Mouse (Mus musculus) heart, embryonic 14.5 days (tissue): ENCODE measurements around the gene Auh. TPM values are rescaled to one million over a fixed set of nuclear protein-coding genes. Genes with fewer than 3 reads are reported as not detected.

Source experiments
- ATAC-seq: fragments of 200-750 bp; cut with Nextera tagmentation; 2 replicates; pipeline ENCODE4 v1.8.0; 2017; ENCODE audit warnings: low read depth, moderate TSS enrichment; ENCODE audit not compliant: insufficient number of reproducible peaks, insufficient read depth, low FRiP score
- H3K27ac ChIP-seq, 2 experiments: fragments of 200-500 bp in 1 of 2; fragments of 300-500 bp in 1 of 2; sonication (generic) in 1 of 2; replicated peaks in 1 of 2; 2 replicates each; pipeline ENCODE4 v1.5.1; 2012 to 2014; ENCODE audit warnings: low read depth in 2 of 2, low read length in 2 of 2, control low read depth in 1 of 2, mild to moderate bottlenecking in 1 of 2, mixed read lengths in 1 of 2; ENCODE audit not compliant: control insufficient read depth in 1 of 2, insufficient read depth in 1 of 2
- H3K27me3 ChIP-seq: fragments of 300-500 bp; sonication (generic); 2 replicates; pipeline ENCODE4 v1.6.1; 2014; ENCODE audit warnings: mild to moderate bottlenecking, low read length, control low read depth; ENCODE audit not compliant: control insufficient read depth, insufficient read depth
- H3K36me3 ChIP-seq: fragments of 300-500 bp; sonication (generic); 2 replicates; pipeline ENCODE4 v1.6.1; 2014; ENCODE audit warnings: mild to moderate bottlenecking, control low read depth, low read length, mixed read lengths; ENCODE audit not compliant: control insufficient read depth, insufficient read depth
- H3K4me1 ChIP-seq, 2 experiments: fragments of 200-500 bp in 1 of 2; fragments of 300-500 bp in 1 of 2; sonication (generic) in 1 of 2; 2 replicates each; pipeline ENCODE4 v1.6.1; 2012 to 2014; ENCODE audit warnings: low read length in 2 of 2, control low read depth in 1 of 2, mixed read lengths in 1 of 2; ENCODE audit not compliant: control insufficient read depth in 2 of 2, insufficient read depth in 2 of 2
- H3K4me2 ChIP-seq: fragments of 300-500 bp; sonication (generic); 2 replicates; pipeline ENCODE4 v1.6.1; 2014; ENCODE audit warnings: mild to moderate bottlenecking, low read length
- H3K4me3 ChIP-seq, 2 experiments: fragments of 200-500 bp in 1 of 2; fragments of 300-500 bp in 1 of 2; sonication (generic) in 1 of 2; 2 replicates each; pipeline ENCODE4 v1.5.1; 2012 to 2014; ENCODE audit warnings: low read length in 2 of 2, mild to moderate bottlenecking in 2 of 2, control low read depth in 1 of 2, low read depth in 1 of 2, moderate library complexity in 1 of 2; ENCODE audit not compliant: control insufficient read depth in 1 of 2, insufficient read depth in 1 of 2
- H3K9ac ChIP-seq: fragments of 300-500 bp; sonication (generic); 2 replicates; pipeline ENCODE4 v1.6.1; 2014; ENCODE audit warnings: mild to moderate bottlenecking, low read length
- H3K9me3 ChIP-seq: fragments of 300-500 bp; sonication (generic); 2 replicates; pipeline ENCODE4 v1.6.1; 2016; ENCODE audit warnings: low read length, control low read depth; ENCODE audit not compliant: control insufficient read depth
- WGBS: fragments of 180-500 bp; shearing (Covaris S2); extraction: QIAGEN DNeasy Blood & Tissue Kit; methylation state at CpG from one replicate; pipeline ENCODE4 v1.1.7; 2014; 5-methylcytosine and 5-hydroxymethylcytosine counted together
- polyA plus RNA-seq: library from polyadenylated mRNA; unstranded; fragments of >200 nt; fragmentation: Nextera tagmentation; extraction: Ambion mirVana; gene quantifications from 2 replicates; pipeline ENCODE4 v1.2.1, GENCODE M21; 2014

Gene Auh
- polyA plus RNA-seq, 1 experiment from 2014 or later: 56.4 TPM

- Histone ChIP-seq H3K27me3 (no peaks in the 10 kb centered on the region), H3K36me3 (peaks cover 42% of the 10 kb centered on the region), H3K27ac (no peak overlapping the region), H3K4me1 (peaks cover 13 to 16% of the 10 kb centered on the region in 2 experiments), H3K9ac (no peak overlapping the region), H3K9me3 (no peaks in the 10 kb centered on the region), H3K4me3 (no peak overlapping the region), H3K4me2 (no peak overlapping the region)
- no peak for ATAC-seq
- WGBS: 81% methylated on average over 11 of the region's 11 CpGs
These were observed 23.2 kb downstream of the Auh start for GRCm38 (mm10) chr13:52906296-52906695.

GRCm38 (mm10) chr13:52904175-52904574, 25.3 kb downstream of the Auh start:
- peaks cover 13 to 16% of the 10 kb centered on the region in 2 experiments for H3K4me1 ChIP-seq
- H3K4me3 ChIP-seq: no peak overlapping the region
- H3K9me3 ChIP-seq: no peaks in the 10 kb centered on the region
- no peak for ATAC-seq
- peak overlapping the region; percentile 48 for H3K4me2 ChIP-seq
- H3K27me3 ChIP-seq: no peaks in the 10 kb centered on the region
- H3K27ac ChIP-seq: peak overlapping the region; percentile 37 to 74; a peak in 3 of 4 replicates
- H3K9ac ChIP-seq: peak overlapping the region; percentile 46
- peaks cover 24% of the 10 kb centered on the region for H3K36me3 ChIP-seq
- WGBS: 11% methylated on average over 6 of the region's 6 CpGs

- H3K9me3 ChIP-seq: no peaks in the 10 kb centered on the region
- no peak overlapping the region for H3K4me3 ChIP-seq
- peak overlapping the region; percentile 48 for H3K4me2 ChIP-seq
- peak overlapping the region; percentile 36 to 74 for H3K27ac ChIP-seq
- peak overlapping the region; percentile 46 for H3K9ac ChIP-seq
- H3K36me3 ChIP-seq: peaks cover 21% of the 10 kb centered on the region
- H3K27me3 ChIP-seq: no peaks in the 10 kb centered on the region
- H3K4me1 ChIP-seq: peaks cover 13 to 16% of the 10 kb centered on the region in 2 experiments
- 12% methylated on average over 10 of the region's 10 CpGs for WGBS
- no peak for ATAC-seq
These were observed 25.7 kb downstream of the Auh start for GRCm38 (mm10) chr13:52903767-52904166.

- Histone ChIP-seq H3K4me3 (no peak overlapping the region), H3K9me3 (no peaks in the 10 kb centered on the region), H3K4me1 (peaks cover 13 to 16% of the 10 kb centered on the region in 2 experiments), H3K36me3 (peaks cover 15% of the 10 kb centered on the region), H3K27me3 (no peaks in the 10 kb centered on the region), H3K4me2 (no peak overlapping the region), H3K9ac (no peak overlapping the region), H3K27ac (no peak overlapping the region)
- no peak for ATAC-seq
- 92% methylated on average over 8 of the region's 8 CpGs for WGBS
These were observed 27.0 kb downstream of the Auh start for GRCm38 (mm10) chr13:52902517-52902916.

- no peak overlapping the region for H3K9ac ChIP-seq
- no peak overlapping the region for H3K4me2 ChIP-seq
- H3K4me3 ChIP-seq: no peak overlapping the region
- 93% methylated on average over 5 of the region's 5 CpGs for WGBS
- no peak for ATAC-seq
- H3K27me3 ChIP-seq: no peaks in the 10 kb centered on the region
- no peaks in the 10 kb centered on the region for H3K9me3 ChIP-seq
- peaks cover 22% of the 10 kb centered on the region for H3K36me3 ChIP-seq
- no peak overlapping the region for H3K27ac ChIP-seq
- peaks cover 13 to 16% of the 10 kb centered on the region in 2 experiments for H3K4me1 ChIP-seq
These were observed 29.8 kb downstream of the Auh start for GRCm38 (mm10) chr13:52899664-52900063.

GRCm38 (mm10) chr13:52897806-52898205, 31.7 kb downstream of the Auh start:
- no peaks in the 10 kb centered on the region for H3K27me3 ChIP-seq
- H3K9me3 ChIP-seq: no peaks in the 10 kb centered on the region
- no peak overlapping the region for H3K4me2 ChIP-seq
- H3K9ac ChIP-seq: no peak overlapping the region
- no peaks in the 10 kb centered on the region for H3K4me1 ChIP-seq
- H3K27ac ChIP-seq: no peak overlapping the region
- H3K4me3 ChIP-seq: no peak overlapping the region
- H3K36me3 ChIP-seq: peaks cover 22% of the 10 kb centered on the region
- ATAC-seq: no peak
- 73% methylated on average over 6 of the region's 6 CpGs for WGBS

- Histone ChIP-seq H3K9ac (no peak overlapping the region), H3K36me3 (peaks cover 18% of the 10 kb centered on the region), H3K4me3 (no peak overlapping the region), H3K27ac (no peak overlapping the region), H3K4me2 (no peak overlapping the region), H3K27me3 (no peaks in the 10 kb centered on the region), H3K9me3 (no peaks in the 10 kb centered on the region), H3K4me1 (peaks cover 3 to 12% of the 10 kb centered on the region in 2 experiments; a peak in 3 of 4 replicates)
- 92% methylated on average over 1 of the region's 1 CpGs for WGBS
- ATAC-seq: no peak
These were observed 36.7 kb downstream of the Auh start for GRCm38 (mm10) chr13:52892791-52893190.

GRCm38 (mm10) chr13:52892065-52892503, 37.4 kb downstream of the Auh start:
- Histone ChIP-seq H3K9ac (no peak overlapping the region), H3K36me3 (peaks cover 11% of the 10 kb centered on the region), H3K4me3 (no peak overlapping the region), H3K4me1 (peaks cover 3 to 12% of the 10 kb centered on the region in 2 experiments; a peak in 3 of 4 replicates), H3K9me3 (no peaks in the 10 kb centered on the region), H3K27me3 (no peaks in the 10 kb centered on the region), H3K4me2 (no peak overlapping the region), H3K27ac (peak overlapping the region; percentile 37 to 57; a peak in 2 of 4 replicates)
- ATAC-seq: no peak
- 40% methylated on average over 10 of the region's 10 CpGs for WGBS
